Mouse (Mus musculus) hindbrain, embryonic 16.5 days (tissue): ENCODE measurements around the gene Mboat7. TPM values are rescaled to one million over a fixed set of nuclear protein-coding genes. Genes with fewer than 3 reads are reported as not detected.
"Not testable (repeated sequence)": the region's sequence is repeated elsewhere in the genome, so short reads cannot be mapped to it uniquely, and the experiment has no call there.

Experiments
- ATAC-seq: fragments of 200-750 bp; cut with Nextera tagmentation; 2 replicates; pipeline ENCODE4 v1.8.0; 2017; ENCODE audit warnings: moderate TSS enrichment, moderate library complexity
- H3K27ac ChIP-seq: fragments of 300-500 bp; sonication (generic); 2 replicates; pipeline ENCODE4 v1.5.1; 2014; ENCODE audit warnings: low read depth, mild to moderate bottlenecking, control low read depth, low read length, moderate library complexity
- H3K27me3 ChIP-seq: fragments of 300-500 bp; sonication (generic); replicated peaks from 2 replicates; pipeline ENCODE4 v1.6.1; 2014; ENCODE audit warnings: low read length; ENCODE audit not compliant: control insufficient read depth, insufficient read depth
- H3K36me3 ChIP-seq: fragments of 300-500 bp; sonication (generic); 2 replicates; pipeline ENCODE4 v1.6.1; 2014; ENCODE audit warnings: mild to moderate bottlenecking, low read length, moderate library complexity, mixed read lengths; ENCODE audit not compliant: control insufficient read depth, insufficient read depth
- H3K4me1 ChIP-seq: fragments of 300-500 bp; sonication (generic); 2 replicates; pipeline ENCODE4 v1.6.1; 2014; ENCODE audit warnings: low read depth, low read length; ENCODE audit not compliant: control insufficient read depth, insufficient read depth
- H3K4me2 ChIP-seq: fragments of 300-500 bp; sonication (generic); 2 replicates; pipeline ENCODE4 v1.6.1; 2014; ENCODE audit warnings: mild to moderate bottlenecking, low read length, control low read depth, moderate library complexity
- H3K4me3 ChIP-seq: fragments of 300-500 bp; sonication (generic); 2 replicates; pipeline ENCODE4 v1.5.1; 2014; ENCODE audit warnings: mild to moderate bottlenecking, low read length, control low read depth, moderate library complexity
- H3K9ac ChIP-seq: fragments of 300-500 bp; sonication (generic); 2 replicates; pipeline ENCODE4 v1.6.1; 2014; ENCODE audit warnings: low read depth, mild to moderate bottlenecking, control low read depth, low read length, moderate library complexity
- H3K9me3 ChIP-seq: fragments of 300-500 bp; sonication (generic); 2 replicates; pipeline ENCODE4 v1.6.1; 2014; ENCODE audit warnings: mild to moderate bottlenecking, low read length, moderate library complexity; ENCODE audit not compliant: control insufficient read depth
- WGBS: fragments of 180-500 bp; shearing (Covaris S2); extraction: QIAGEN DNeasy Blood & Tissue Kit; methylation state at CpG from one replicate; pipeline ENCODE4 v1.1.7; 2014; 5-methylcytosine and 5-hydroxymethylcytosine counted together
- polyA plus RNA-seq: library from polyadenylated mRNA; unstranded; fragments of >200 nt; fragmentation: Nextera tagmentation; extraction: Ambion mirVana; gene quantifications from 2 replicates; pipeline ENCODE4 v1.2.1, GENCODE M21; 2015

Mboat7 gene
- polyA plus RNA-seq, 1 experiment from 2014 or later, result 124 TPM

- Histone ChIP-seq H3K36me3 (peaks cover 11% of the 10 kb centered on the region), H3K4me3 (no peak overlapping the region), H3K4me1 (peaks cover 16% of the 10 kb centered on the region), H3K4me2 (no peak overlapping the region), H3K9me3 (no peaks in the 10 kb centered on the region), H3K9ac (no peak overlapping the region), H3K27ac (no peak overlapping the region), H3K27me3 (no peaks in the 10 kb centered on the region)
- 27% methylated on average over 7 of the region's 7 CpGs for WGBS
- no peak for ATAC-seq
Observed at GRCm38 (mm10) chr7:3707568-3708413, 14.5 kb upstream of the Mboat7 start.

GRCm38 (mm10) chr7:3707027-3707426 lies 13.7 kb upstream of the Mboat7 start:
- Histone ChIP-seq H3K4me1 (peaks cover 16% of the 10 kb centered on the region), H3K9ac (no peak overlapping the region), H3K36me3 (peaks cover 11% of the 10 kb centered on the region), H3K27ac (no peak overlapping the region), H3K4me2 (no peak overlapping the region), H3K27me3 (no peaks in the 10 kb centered on the region), H3K9me3 (no peaks in the 10 kb centered on the region), H3K4me3 (no peak overlapping the region)
- ATAC-seq, result no peak
- 64% methylated on average over 4 of the region's 4 CpGs for WGBS

GRCm38 (mm10) chr7:3706343-3706934 lies 13.1 kb upstream of the Mboat7 start:
- Histone ChIP-seq H3K9ac (peak overlapping the region; percentile 80; the same call in 1 of the 2 replicates), H3K4me2 (peak overlapping the region; percentile 89), H3K36me3 (peaks cover 11% of the 10 kb centered on the region), H3K9me3 (no peaks in the 10 kb centered on the region), H3K27me3 (no peaks in the 10 kb centered on the region), H3K4me1 (peaks cover 16% of the 10 kb centered on the region), H3K4me3 (no peak overlapping the region; the same call in 1 of the 2 replicates), H3K27ac (no peak overlapping the region)
- no peak for ATAC-seq
- WGBS, result 57% methylated on average over 11 of the region's 11 CpGs

GRCm38 (mm10) chr7:3705911-3706310 lies 12.6 kb upstream of the Mboat7 start:
- Histone ChIP-seq H3K9me3 (no peaks in the 10 kb centered on the region), H3K4me3 (peak overlapping the region; percentile 79), H3K36me3 (peaks cover 11% of the 10 kb centered on the region), H3K27ac (no peak overlapping the region), H3K27me3 (no peaks in the 10 kb centered on the region), H3K9ac (peak overlapping the region; percentile 80), H3K4me1 (peaks cover 16% of the 10 kb centered on the region), H3K4me2 (peak overlapping the region; percentile 89)
- 33% methylated on average over 6 of the region's 6 CpGs for WGBS
- no peak for ATAC-seq

- not testable (repeated sequence) for ATAC-seq, H3K27me3 ChIP-seq, H3K27ac ChIP-seq, H3K9me3 ChIP-seq
- Histone ChIP-seq H3K36me3 (peaks cover 11% of the 10 kb centered on the region), H3K4me2 (peak overlapping the region; percentile 89), H3K4me1 (peaks cover 16% of the 10 kb centered on the region), H3K9ac (peak overlapping the region; percentile 80), H3K4me3 (peak overlapping the region; percentile 79)
- WGBS, result 7% methylated on average over 7 of the region's 7 CpGs
Observed at GRCm38 (mm10) chr7:3705461-3705860, 12.1 kb upstream of the Mboat7 start.

GRCm38 (mm10) chr7:3704475-3704874 lies 11.2 kb upstream of the Mboat7 start:
- H3K27me3 ChIP-seq, result no peaks in the 10 kb centered on the region
- H3K9me3 ChIP-seq, result no peaks in the 10 kb centered on the region
- H3K4me2 ChIP-seq, result peak overlapping the region; percentile 89
- H3K9ac ChIP-seq, result peak overlapping the region; percentile 80
- H3K36me3 ChIP-seq, result peaks cover 16% of the 10 kb centered on the region
- peak overlapping the region; percentile 86 for H3K27ac ChIP-seq
- under 1% methylated on average over 20 of the region's 20 CpGs for WGBS
- H3K4me1 ChIP-seq, result peaks cover 16% of the 10 kb centered on the region
- peak overlapping the region; percentile 79 for H3K4me3 ChIP-seq
- ATAC-seq, result peak; percentile 60

- H3K27ac ChIP-seq, result peak within 1 kb of the TSS; percentile 86
- peak within 1 kb of the TSS; percentile 79 for H3K4me3 ChIP-seq
- H3K9ac ChIP-seq, result peak within 1 kb of the TSS; percentile 80
- peaks cover 22% of the 10 kb centered on the region for H3K36me3 ChIP-seq
- H3K9me3 ChIP-seq, result no peaks in the 10 kb centered on the region
- peak; percentile 95 for ATAC-seq
- peaks cover 16% of the 10 kb centered on the region for H3K4me1 ChIP-seq
- WGBS, result 2% methylated on average over 42 of the region's 42 CpGs
- peak within 1 kb of the TSS; percentile 89 for H3K4me2 ChIP-seq
- no peaks in the 10 kb centered on the region for H3K27me3 ChIP-seq
Observed at GRCm38 (mm10) chr7:3703879-3704441, 10.6 kb upstream of the Mboat7 start, which contains the start of gene Rps9. Gene Rps9 (plus strand): TSS chr7:3703993.

- peak overlapping the region; percentile 89 for H3K4me2 ChIP-seq
- peak overlapping the region; percentile 80; the same call in 1 of the 2 replicates for H3K9ac ChIP-seq
- peaks cover 25% of the 10 kb centered on the region for H3K36me3 ChIP-seq
- H3K27me3 ChIP-seq, result no peaks in the 10 kb centered on the region
- H3K4me3 ChIP-seq, result peak overlapping the region; percentile 79
- peaks cover 16% of the 10 kb centered on the region for H3K4me1 ChIP-seq
- peak; percentile 55 for ATAC-seq
- 22% methylated on average over 6 of the region's 6 CpGs for WGBS
- H3K9me3 ChIP-seq, result no peaks in the 10 kb centered on the region
- peak overlapping the region; percentile 86 for H3K27ac ChIP-seq
Observed at GRCm38 (mm10) chr7:3703148-3703878, 10.0 kb upstream of the Mboat7 start.
